Mouse (Mus musculus) bone marrow macrophage, adult 2 months (primary cell): ENCODE measurements around the gene Hoxd3.

Source experiments
- CTCF ChIP-seq: IDR thresholded peaks from 2 replicates; pipeline ENCODE4 v1.5.1; 2012; ENCODE audit warnings: low read depth, mild to moderate bottlenecking, low read length, moderate library complexity
- POLR2A ChIP-seq: IDR thresholded peaks from 2 replicates; pipeline ENCODE4 v1.6.1; 2012; ENCODE audit warnings: mild to moderate bottlenecking, low read depth, low read length, borderline replicate concordance

DNA sequence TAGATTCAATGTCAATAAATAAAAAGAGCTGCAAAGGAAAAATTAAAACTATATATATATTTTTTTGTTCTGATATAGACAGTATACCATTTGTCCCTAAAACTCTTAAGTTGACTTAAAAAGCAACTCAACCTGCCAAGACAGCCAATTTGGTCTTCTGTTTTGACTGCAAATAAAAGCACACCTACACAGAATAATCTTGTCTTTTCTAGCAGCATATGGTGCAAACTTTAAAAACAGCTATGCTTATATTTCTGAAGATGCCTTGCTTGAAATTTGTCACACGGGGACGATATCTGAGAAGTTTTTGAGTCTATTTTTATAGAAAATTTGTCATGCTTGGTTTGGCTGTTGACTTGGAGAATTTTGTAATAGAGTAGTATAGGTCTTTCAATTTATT lies 62.6 kb downstream of the Hoxd3 start:
- TF ChIP-seq CTCF (no peak), POLR2A (no peak)
